Mouse (Mus musculus) midbrain, postnatal 0 days (tissue): ENCODE data around the gene Ankrd1. TPM values are rescaled to one million over a fixed set of nuclear protein-coding genes. Genes with fewer than 3 reads are reported as not detected.

Experiments
- ATAC-seq: fragments of 200-750 bp; cut with Nextera tagmentation; 2 replicates; pipeline ENCODE4 v1.8.0; 2017; ENCODE audit warnings: moderate number of reproducible peaks, mild to moderate bottlenecking, moderate TSS enrichment, moderate library complexity; ENCODE audit not compliant: low FRiP score
- DNase-seq: peaks from one replicate; pipeline ENCODE4 v3.0.0-alpha.2; 2015; ENCODE audit warnings: low spot score
- H3K27ac ChIP-seq: fragments of 300-500 bp; sonication (generic); 2 replicates; pipeline ENCODE4 v1.5.1; 2014; ENCODE audit warnings: low read depth, mild to moderate bottlenecking, low read length, mixed read lengths
- H3K27me3 ChIP-seq: fragments of 300-500 bp; sonication (generic); 2 replicates; pipeline ENCODE4 v1.6.1; 2014; ENCODE audit warnings: low read length, control low read depth, mixed read lengths; ENCODE audit not compliant: insufficient read depth
- H3K36me3 ChIP-seq: fragments of 300-500 bp; sonication (generic); 2 replicates; pipeline ENCODE4 v1.6.1; 2014; ENCODE audit warnings: low read length, control low read depth, mixed read lengths; ENCODE audit not compliant: insufficient read depth
- H3K4me1 ChIP-seq: fragments of 300-500 bp; sonication (generic); 2 replicates; pipeline ENCODE4 v1.6.1; 2014; ENCODE audit warnings: mild to moderate bottlenecking, control low read depth, antibody characterized with exemption, low read length, mixed read lengths; ENCODE audit not compliant: insufficient read depth
- H3K4me2 ChIP-seq: fragments of 300-500 bp; sonication (generic); 2 replicates; pipeline ENCODE4 v1.6.1; 2014; ENCODE audit warnings: low read depth, mild to moderate bottlenecking, low read length, mixed read lengths; ENCODE audit not compliant: poor library complexity, severe bottlenecking
- H3K4me3 ChIP-seq: fragments of 300-500 bp; sonication (generic); 2 replicates; pipeline ENCODE4 v1.5.1; 2014; ENCODE audit warnings: low read depth, mild to moderate bottlenecking, low read length, moderate library complexity
- H3K9ac ChIP-seq: fragments of 300-500 bp; sonication (generic); replicated peaks from 2 replicates; pipeline ENCODE4 v1.6.1; 2014; ENCODE audit warnings: mild to moderate bottlenecking, low read length, moderate library complexity, mixed read lengths; ENCODE audit not compliant: poor library complexity, severe bottlenecking
- H3K9me3 ChIP-seq: fragments of 300-500 bp; sonication (generic); 2 replicates; pipeline ENCODE4 v1.6.1; 2016; ENCODE audit warnings: low read length, control low read depth
- CTCF ChIP-seq: IDR thresholded peaks from 2 replicates; pipeline ENCODE4 v1.5.1; 2016; ENCODE audit warnings: antibody characterized with exemption, mild to moderate bottlenecking
- WGBS: fragments of 180-500 bp; shearing (Covaris S2); extraction: QIAGEN DNeasy Blood & Tissue Kit; methylation state at CpG from one replicate; pipeline ENCODE4 v1.1.7; 2014; 5-methylcytosine and 5-hydroxymethylcytosine counted together
- polyA plus RNA-seq: library from polyadenylated mRNA; unstranded; fragments of >200 nt; fragmentation: Nextera tagmentation; extraction: Ambion mirVana; gene quantifications from 2 replicates; pipeline ENCODE4 v1.2.1, GENCODE M21; 2015
- total RNA-seq: library from RNA; depleted of rRNA; stranded (reverse); fragments of >200 nt; gene quantifications from 2 replicates; pipeline ENCODE4 v1.2.3, GENCODE M21; 2014

Ankrd1 gene
- total and polyA plus RNA-seq, 2 experiments from 2014 or later, result 0.11 TPM; not detected in 1

DNA sequence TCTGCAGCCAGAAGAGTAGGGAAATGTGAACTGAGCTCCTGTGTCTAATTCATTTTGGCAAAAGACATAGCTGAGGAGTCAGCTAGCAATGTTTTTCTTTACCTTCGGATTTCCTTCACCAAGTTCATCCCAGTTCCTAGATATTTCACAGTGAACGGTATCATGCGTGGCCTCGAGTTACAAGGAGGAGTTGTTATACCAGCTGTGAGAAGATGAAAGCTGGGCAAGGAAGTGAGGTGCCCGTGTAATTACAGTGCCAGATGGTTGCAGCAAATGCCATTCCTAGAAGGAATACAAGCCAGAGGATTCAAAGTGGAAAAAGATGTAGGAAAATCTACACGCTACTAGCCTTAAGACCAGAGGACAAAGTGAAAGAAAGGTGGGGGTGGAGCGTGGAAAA is 21.0 kb downstream of the Ankrd1 start:
- DNase-seq (no peak), ATAC-seq (no peak)
- Histone ChIP-seq H3K4me2 (no peak overlapping the region), H3K36me3 (peaks cover 49% of the 10 kb centered on the region), H3K9me3 (no peaks in the 10 kb centered on the region), H3K4me1 (no peaks in the 10 kb centered on the region), H3K27me3 (no peaks in the 10 kb centered on the region), H3K4me3 (no peak overlapping the region), H3K9ac (no peak overlapping the region), H3K27ac (no peak overlapping the region)
- WGBS, result 88% methylated on average over 7 of the region's 7 CpGs
- no peak for TF ChIP-seq CTCF

- no peak for DNase-seq
- Histone ChIP-seq H3K4me1 (no peaks in the 10 kb centered on the region), H3K27ac (no peak overlapping the region), H3K4me3 (no peak overlapping the region), H3K9me3 (no peaks in the 10 kb centered on the region), H3K9ac (no peak overlapping the region), H3K27me3 (no peaks in the 10 kb centered on the region), H3K4me2 (no peak overlapping the region), H3K36me3 (peaks cover 49% of the 10 kb centered on the region)
- WGBS, result 97% methylated on average over 1 of the region's 1 CpGs
- no peak for ATAC-seq
- TF ChIP-seq CTCF, result no peak
Measured at GRCm38 (mm10) chr19:36098265-36098664, 21.6 kb downstream of the Ankrd1 start.

DNA sequence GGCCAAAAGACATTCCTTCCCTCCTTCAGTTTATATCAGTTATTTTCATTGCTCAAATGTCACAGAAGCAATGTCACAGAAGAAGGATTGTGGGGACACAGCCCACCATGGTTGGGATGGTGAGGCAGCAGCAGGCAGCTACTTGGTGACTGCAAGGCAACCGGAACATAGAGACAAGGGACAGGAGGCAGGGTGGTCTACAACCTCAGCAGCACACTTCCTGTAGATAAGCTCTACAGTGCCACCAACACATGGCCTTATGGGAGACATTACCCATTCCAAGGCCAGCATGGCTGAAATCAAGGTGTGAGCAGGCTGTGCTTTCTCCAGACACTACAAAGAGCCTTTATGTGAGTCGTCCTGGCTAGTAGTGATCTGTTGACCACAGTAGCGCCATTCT is 22.7 kb downstream of the Ankrd1 start:
- H3K9ac ChIP-seq, result no peak overlapping the region
- no peaks in the 10 kb centered on the region for H3K27me3 ChIP-seq
- no peak overlapping the region for H3K4me2 ChIP-seq
- DNase-seq (no peak), ATAC-seq (no peak)
- H3K4me3 ChIP-seq, result no peak overlapping the region
- WGBS, result 94% methylated on average over 3 of the region's 3 CpGs
- no peak overlapping the region for H3K27ac ChIP-seq
- no peak for TF ChIP-seq CTCF
- no peaks in the 10 kb centered on the region for H3K9me3 ChIP-seq
- H3K36me3 ChIP-seq, result peaks cover 51% of the 10 kb centered on the region
- no peaks in the 10 kb centered on the region for H3K4me1 ChIP-seq

- no peak overlapping the region for H3K9ac ChIP-seq
- no peak for ATAC-seq
- WGBS, result 51% methylated on average over 5 of the region's 5 CpGs
Measured at GRCm38 (mm10) chr19:36090781-36091180, 29.1 kb downstream of the Ankrd1 start.

GRCm38 (mm10) chr19:36083262-36084225 is 36.4 kb downstream of the Ankrd1 start, which contains the start of gene Rpp30:
Gene Rpp30 (plus strand): TSS chr19:36083716.
- Histone ChIP-seq H3K4me2 (peak within 1 kb of the TSS; percentile 79), H3K36me3 (peaks cover 14% of the 10 kb centered on the region; the same call in 1 of the 2 replicates), H3K27me3 (no peaks in the 10 kb centered on the region), H3K9me3 (no peaks in the 10 kb centered on the region), H3K4me3 (peak within 1 kb of the TSS; percentile 79), H3K4me1 (no peaks in the 10 kb centered on the region), H3K27ac (0 out of 2 replicates have a peak within 1 kb of the TSS, but pooled peaks have one; percentile 27), H3K9ac (peak within 1 kb of the TSS; percentile 66)
- ATAC-seq (peak; percentile 95), DNase-seq (peak; percentile 94)
- 2% methylated on average over 34 of the region's 34 CpGs for WGBS
- no peak for TF ChIP-seq CTCF

More at GRCm38 (mm10) chr19:36090781-36091180, 29.1 kb downstream of the Ankrd1 start:
- Histone ChIP-seq H3K4me2 (no peak overlapping the region), H3K27ac (no peak overlapping the region), H3K9me3 (no peaks in the 10 kb centered on the region), H3K27me3 (no peaks in the 10 kb centered on the region), H3K4me3 (no peak overlapping the region), H3K36me3 (peaks cover 33% of the 10 kb centered on the region; the same call in 1 of the 2 replicates), H3K4me1 (no peaks in the 10 kb centered on the region)
- TF ChIP-seq CTCF, result peak; percentile 78
- DNase-seq, result peak; percentile 45
